Mouse (Mus musculus): ENCODE measurements around the gene Chl1.

GRCm38 (mm10) chr6:103567247-103567646, 56.9 kb downstream of the Chl1 start:
- TF ChIP-seq POLR2A (IDR thresholded peaks at IDR 0.05; ENCODE audit: low read depth, low read length) (no peak), USF1 (IDR thresholded peaks at IDR 0.05; ENCODE audit: low read depth, low read length) (no peak), CTCF (conservative IDR thresholded peaks at IDR 0.05 in 1 of 2, IDR thresholded peaks at IDR 0.05 in 1 of 2; ENCODE audit: low read depth in 2 of 2, low read length in 2 of 2) (no peak)

All from CH12.LX (cell line).